Mouse (Mus musculus) liver, postnatal 0 days (tissue): Measurements from ENCODE around the gene 4933411K16Rik.

ENCODE experiments used
- CTCF ChIP-seq: sonication (generic); IDR thresholded peaks from 2 replicates; pipeline ENCODE4 v1.5.1; 2016; ENCODE audit warnings: antibody characterized with exemption, low read depth
- EP300 ChIP-seq: IDR thresholded peaks from 2 replicates; pipeline ENCODE4 v1.6.1; 2016; ENCODE audit warnings: antibody characterized with exemption, low read depth, mild to moderate bottlenecking

GRCm38 (mm10) chr19:42099406-42099805, 47.4 kb downstream of the 4933411K16Rik start:
- no peak for TF ChIP-seq EP300
- TF ChIP-seq CTCF, result no peak
